In the genomic region with DNA sequence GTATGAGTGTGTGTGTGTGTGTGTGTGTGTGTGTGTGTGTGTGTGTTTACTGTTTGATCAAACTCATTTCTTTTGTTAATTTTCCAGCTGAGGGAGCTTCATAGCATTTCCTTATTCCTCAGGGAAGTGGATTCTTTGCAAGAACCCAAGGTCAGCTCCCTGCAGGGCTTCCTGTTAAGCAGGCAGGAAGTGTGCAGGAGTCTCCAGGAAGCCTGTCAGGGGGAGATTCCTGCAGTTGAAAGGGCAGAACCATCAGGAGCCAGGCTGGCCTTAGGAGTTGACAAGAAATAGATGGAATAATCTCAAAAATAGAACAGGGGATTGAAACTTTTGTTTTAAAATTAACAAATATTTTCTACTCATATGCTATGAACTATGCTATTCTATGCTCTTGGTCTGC, we compare ENCODE assay signal across 10 mouse cellular contexts.
A peak's percentile ranks its signal among the peaks of the same experiment; 100 is the strongest.
DNase-seq lines count a peak whose midpoint lies in the region; ATAC-seq lines count a peak whose summit lies in the region.
"Had no signal": no experiment of that assay in that cellular context is flagged by ENCODE, and none has a peak within 500 bp of the region (broad histone marks: within the 10 kb centered on the region; RNA-seq: fewer than 3 reads in every experiment).

No protein-coding gene starts in this region.

- H3K27me3 ChIP-seq in hindbrain, embryonic 15.5 days: no peaks in the 10 kb centered on the region
- no peaks in the 10 kb centered on the region for H3K27me3 ChIP-seq in hindbrain, embryonic 11.5 days (ENCODE audit: control insufficient read depth, insufficient read depth, low read length)
- no peaks in the 10 kb centered on the region for H3K27me3 ChIP-seq in lung, embryonic 15.5 days

- no peak for ATAC-seq in hindbrain, embryonic 15.5 days (ENCODE audit: low FRiP score, low read depth)
- ATAC-seq in hindbrain, embryonic 11.5 days (ENCODE audit: low FRiP score): no peak
- ATAC-seq in common myeloid progenitor, adult 5-6 weeks (replicated peaks; ENCODE audit: low read depth, poor library complexity, severe bottlenecking): peak; percentile 55
- ATAC-seq in lung, embryonic 15.5 days (ENCODE audit: borderline replicate concordance, extremely low read depth, low FRiP score, low TSS enrichment): no peak

- no peaks in the 10 kb centered on the region for H3K9me3 ChIP-seq in hindbrain, embryonic 15.5 days
- H3K9me3 ChIP-seq in hindbrain, embryonic 11.5 days (ENCODE audit: control insufficient read depth, low read length): no peaks in the 10 kb centered on the region
- H3K9me3 ChIP-seq in lung, embryonic 15.5 days: no peaks in the 10 kb centered on the region
- H3K9me3 ChIP-seq: limb, embryonic 13.5 days had no signal

- no peaks in the 10 kb centered on the region for H3K36me3 ChIP-seq in hindbrain, embryonic 15.5 days
- H3K36me3 ChIP-seq in hindbrain, embryonic 11.5 days (ENCODE audit: control insufficient read depth, insufficient read depth, low read length): no peaks in the 10 kb centered on the region
- no peaks in the 10 kb centered on the region for H3K36me3 ChIP-seq in lung, embryonic 15.5 days
- H3K36me3 ChIP-seq: limb, embryonic 13.5 days had no signal

- DNase-seq in hindbrain, embryonic 11.5 days (ENCODE audit: low spot score): no peak
- DNase-seq in heart, postnatal 10 days: peak; percentile 52 to 63
- DNase-seq in gastrocnemius, postnatal 36 days: no peak
- DNase-seq in layer of hippocampus, postnatal 25 days (ENCODE audit: extremely low spot score in 1 of 2, low spot score in 1 of 2): no peak

- no peak overlapping the region for H3K4me2 ChIP-seq in hindbrain, embryonic 15.5 days
- no peak overlapping the region for H3K4me2 ChIP-seq in hindbrain, embryonic 11.5 days (replicated peaks; ENCODE audit: low read depth, low read length)
- H3K4me2 ChIP-seq in lung, embryonic 15.5 days: no peak overlapping the region
- H3K4me2 ChIP-seq: hindbrain, embryonic 14.5 days; limb, embryonic 13.5 days had no signal

- no peak overlapping the region for H3K9ac ChIP-seq in hindbrain, embryonic 15.5 days
- H3K9ac ChIP-seq in hindbrain, embryonic 11.5 days (ENCODE audit: low read depth, low read length): no peak overlapping the region
- no peak overlapping the region for H3K9ac ChIP-seq in lung, embryonic 15.5 days
- H3K9ac ChIP-seq: hindbrain, embryonic 14.5 days; limb, embryonic 13.5 days had no signal

- no peak overlapping the region for H3K4me3 ChIP-seq in hindbrain, embryonic 15.5 days
- H3K4me3 ChIP-seq in hindbrain, embryonic 11.5 days (ENCODE audit: low read depth, low read length): no peak overlapping the region
- H3K4me3 ChIP-seq in lung, embryonic 15.5 days: no peak overlapping the region
- H3K4me3 ChIP-seq: limb, embryonic 13.5 days; myocyte had no signal

- H3K4me1 ChIP-seq in hindbrain, embryonic 15.5 days (replicated peaks): peaks cover 18% of the 10 kb centered on the region
- no peaks in the 10 kb centered on the region for H3K4me1 ChIP-seq in hindbrain, embryonic 11.5 days (replicated peaks; ENCODE audit: control insufficient read depth, insufficient read depth, low read length)
- peaks cover 5% of the 10 kb centered on the region for H3K4me1 ChIP-seq in lung, embryonic 15.5 days

- intact Hi-C loops in heart, postnatal 10 days (cut with DNase I): loop anchor here (5.0 kb wide), 1 partner anchor 79 kb away; no protein-coding TSS in a partner anchor
- intact Hi-C loops in gastrocnemius, postnatal 36 days (cut with DNase I): loop anchor here (10.0 kb wide), 2 partner anchors 127 to 327 kb away; no protein-coding TSS in a partner anchor

- H3K27ac ChIP-seq in hindbrain, embryonic 15.5 days (replicated peaks): 0 out of 2 replicates have a peak overlapping the region, but pooled peaks have one; percentile 14
- no peak overlapping the region for H3K27ac ChIP-seq in hindbrain, embryonic 11.5 days (ENCODE audit: low read depth, low read length)
- H3K27ac ChIP-seq in lung, embryonic 15.5 days: peak overlapping the region; percentile 74
- H3K27ac ChIP-seq: hindbrain, embryonic 14.5 days; limb, embryonic 13.5 days had no signal

Comparison
In these comparisons a context has a peak if more than half of its experiments do, and no peak if none do; other contexts are left out.
1. DNase-seq: peak in heart, postnatal 10 days (2 of 2); none in hindbrain, embryonic 11.5 days (single experiment), gastrocnemius, postnatal 36 days (0 of 2) and layer of hippocampus, postnatal 25 days (0 of 2).